Mouse (Mus musculus): ENCODE measurements at regions not wholly inside any gene's neighbourhood (a gene's known extent, or its start where the extent isn't known, plus 50 kb on each side); places are given as distances from the start of the nearest gene placed in this dataset.

DNA sequence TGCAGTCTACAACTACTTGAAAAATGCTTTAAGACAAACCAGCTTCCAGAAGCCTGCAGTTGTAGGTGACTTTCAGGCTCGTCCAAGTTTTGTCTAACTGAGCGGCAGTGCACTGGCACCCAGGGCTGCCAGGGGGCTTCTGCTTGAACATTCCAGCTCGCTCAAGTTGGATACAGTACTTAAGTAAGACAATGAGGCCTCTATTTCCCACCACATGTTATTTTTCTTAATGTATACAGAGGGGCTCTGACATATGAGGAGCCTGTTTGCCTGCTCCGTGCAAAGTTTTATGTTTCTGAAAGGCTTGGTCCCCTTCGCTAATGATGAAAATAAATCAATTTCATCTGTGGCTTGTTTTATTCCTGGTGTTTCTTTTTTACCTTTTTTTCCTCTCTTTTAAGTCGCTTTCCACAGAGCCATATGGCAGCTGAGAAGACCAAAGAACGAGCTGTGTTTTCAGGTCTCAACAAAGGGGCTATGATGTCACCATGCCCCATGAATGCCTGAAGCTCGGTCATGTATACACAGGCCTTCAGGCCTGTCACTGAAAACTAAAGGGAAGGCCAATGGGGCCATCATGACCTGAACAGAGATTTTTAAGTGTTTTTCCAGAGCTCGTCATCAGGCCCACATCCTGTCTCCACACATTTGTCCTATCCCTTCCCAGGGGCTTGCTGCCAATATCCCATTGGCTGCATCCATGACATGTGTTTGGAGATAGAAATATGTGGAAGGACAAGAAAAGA lies 164.2 kb downstream of the Pcdh18 start:
- TF ChIP-seq CTCF (IDR thresholded peaks at IDR 0.05; ENCODE audit: insufficient read depth, low read length) (no peak), POLR2A (IDR thresholded peaks at IDR 0.05; ENCODE audit: borderline replicate concordance, extremely low read depth, low read depth, low read length) (no peak)

Data from lung, adult 2 months (tissue).